ENCODE assay signal across 8 mouse cellular contexts in genomic region chr11:68733401-68733800, GRCm38 (mm10). TPM values are rescaled to one million over a fixed set of nuclear protein-coding genes. Genes with fewer than 3 reads are reported as not detected.
DNase-seq lines count a peak whose midpoint lies in the region; TF ChIP-seq lines count a peak whose summit lies in the region.
"Not testable (repeated sequence)": the region's sequence is repeated elsewhere in the genome, so short reads cannot be mapped to it uniquely, and the experiment has no call there.

No protein-coding gene starts in this region.

- not testable (repeated sequence) for H3K27ac ChIP-seq in heart, adult 2 months

- not testable (repeated sequence) for H3K4me3 ChIP-seq in heart, adult 2 months

- not testable (repeated sequence) for TF ChIP-seq CTCF in heart, adult 2 months (IDR thresholded peaks at IDR 0.05)

- intact Hi-C loops in heart, adult 2 months (cut with DNase I), result not testable (repeated sequence)

- TF ChIP-seq EP300 in heart, adult 2 months (IDR thresholded peaks at IDR 0.05; ENCODE audit: insufficient read depth, low read depth, low read length), result 0 out of 2 replicates have a peak, but pooled peaks have one; percentile 10

- TF ChIP-seq POLR2A in heart, adult 2 months (IDR thresholded peaks at IDR 0.05; ENCODE audit: insufficient read depth, low read depth, low read length), result not testable (repeated sequence)

- peak; percentile 79 for DNase-seq in adipocyte (ENCODE audit: low spot score)
- DNase-seq in gastrocnemius, postnatal 25 days, result peak; percentile 12
- DNase-seq in heart, adult 2 months, result peak in 1 of 2 experiments; percentile 25
- DNase-seq in kidney, adult 18-20 months, result peak; percentile 10
- DNase-seq in kidney, adult 9 months, result peak; percentile 34
- peak; percentile 45 to 56 for DNase-seq in lung, adult 18-20 months
- DNase-seq in lung, postnatal 25 days (ENCODE audit: low spot score), result peak; percentile 20
- peak; percentile 36 for DNase-seq in skeletal muscle tissue, adult 2 months (ENCODE audit: low read depth, low spot score)

- not testable (repeated sequence) for H3K79me2 ChIP-seq in heart, adult 2 months (replicated peaks; ENCODE audit: control insufficient read depth, insufficient read depth, low read length)

- H3K4me1 ChIP-seq in heart, adult 2 months (ENCODE audit: control insufficient read depth, insufficient read depth, low read length), result not testable (repeated sequence)

- not testable (repeated sequence) for H3K9ac ChIP-seq in heart, adult 2 months (ENCODE audit: low read depth, low read length)

- not testable (repeated sequence) for H3K36me3 ChIP-seq in heart, adult 2 months (ENCODE audit: control insufficient read depth, insufficient read depth, low read length)

- not testable (repeated sequence) for H3K27me3 ChIP-seq in heart, adult 2 months (ENCODE audit: control insufficient read depth, insufficient read depth, low read length)

- 64% methylated on average over 3 of the region's 3 CpGs for WGBS in heart, adult 2 months

RNA-seq across cellular contexts. Expression of gene Myh10, which starts 42.0 kb away (rescaled TPM):
- 10 to 100 TPM; 18.7 to 20.5 TPM for total RNA-seq in gastrocnemius, postnatal 25 days (2021)
- 10 to 100 TPM; 25.6 to 25.9 TPM for total RNA-seq in heart, adult 2 months (2021)
- polyA plus RNA-seq in heart, adult 2 months (2012; rRNA removed), result 17.9 and 30.0 TPM in 2 replicates
